Mouse (Mus musculus): ENCODE data around the gene Map4k3. TPM values are rescaled to one million over a fixed set of nuclear protein-coding genes. Genes with fewer than 3 reads are reported as not detected.

The Map4k3 gene
- polyA plus RNA-seq, 1 experiment, result 46.7 TPM

- Histone ChIP-seq H3K4me1 (ENCODE audit: control insufficient read depth, insufficient read depth, low read length) (peaks cover 6% of the 10 kb centered on the region), H3K27ac (ENCODE audit: insufficient read depth, low read length) (no peak overlapping the region), H3K4me3 (ENCODE audit: insufficient read depth, low read length) (no peak overlapping the region)
- TF ChIP-seq POLR2A (IDR thresholded peaks at IDR 0.05; ENCODE audit: extremely low read depth, insufficient read depth, low read length), result no peak
- no peak for TF ChIP-seq CTCF (IDR thresholded peaks at IDR 0.05; ENCODE audit: extremely low read depth, insufficient read depth, low read length)
Observed at GRCm38 (mm10) chr17:80693707-80694106, 34.6 kb downstream of the Map4k3 start.

GRCm38 (mm10) chr17:80692183-80692582 lies 36.1 kb downstream of the Map4k3 start:
- TF ChIP-seq CTCF (IDR thresholded peaks at IDR 0.05; ENCODE audit: extremely low read depth, insufficient read depth, low read length), result no peak
- TF ChIP-seq POLR2A (IDR thresholded peaks at IDR 0.05; ENCODE audit: extremely low read depth, insufficient read depth, low read length), result no peak
- peaks cover 4% of the 10 kb centered on the region for H3K4me1 ChIP-seq (ENCODE audit: control insufficient read depth, insufficient read depth, low read length)

GRCm38 (mm10) chr17:80688701-80689100 lies 39.6 kb downstream of the Map4k3 start:
- no peak overlapping the region for H3K27ac ChIP-seq (ENCODE audit: insufficient read depth, low read length)
- H3K4me1 ChIP-seq (ENCODE audit: control insufficient read depth, insufficient read depth, low read length), result peaks cover 1% of the 10 kb centered on the region
- TF ChIP-seq POLR2A (IDR thresholded peaks at IDR 0.05; ENCODE audit: extremely low read depth, insufficient read depth, low read length), result no peak
- no peak for TF ChIP-seq CTCF (IDR thresholded peaks at IDR 0.05; ENCODE audit: extremely low read depth, insufficient read depth, low read length)
- no peak overlapping the region for H3K4me3 ChIP-seq (ENCODE audit: insufficient read depth, low read length)

More at GRCm38 (mm10) chr17:80692183-80692582, 36.1 kb downstream of the Map4k3 start:
- no peak overlapping the region for H3K27ac ChIP-seq (ENCODE audit: insufficient read depth, low read length)
- H3K4me3 ChIP-seq (ENCODE audit: insufficient read depth, low read length), result no peak overlapping the region

GRCm38 (mm10) chr17:80686066-80686465 lies 42.2 kb downstream of the Map4k3 start:
- Histone ChIP-seq H3K27ac (ENCODE audit: insufficient read depth, low read length) (no peak overlapping the region), H3K4me3 (ENCODE audit: insufficient read depth, low read length) (no peak overlapping the region), H3K4me1 (ENCODE audit: control insufficient read depth, insufficient read depth, low read length) (no peaks in the 10 kb centered on the region; the same call in 1 of the 2 replicates)
- TF ChIP-seq CTCF (IDR thresholded peaks at IDR 0.05; ENCODE audit: extremely low read depth, insufficient read depth, low read length) (no peak), POLR2A (IDR thresholded peaks at IDR 0.05; ENCODE audit: extremely low read depth, insufficient read depth, low read length) (no peak)

DNA sequence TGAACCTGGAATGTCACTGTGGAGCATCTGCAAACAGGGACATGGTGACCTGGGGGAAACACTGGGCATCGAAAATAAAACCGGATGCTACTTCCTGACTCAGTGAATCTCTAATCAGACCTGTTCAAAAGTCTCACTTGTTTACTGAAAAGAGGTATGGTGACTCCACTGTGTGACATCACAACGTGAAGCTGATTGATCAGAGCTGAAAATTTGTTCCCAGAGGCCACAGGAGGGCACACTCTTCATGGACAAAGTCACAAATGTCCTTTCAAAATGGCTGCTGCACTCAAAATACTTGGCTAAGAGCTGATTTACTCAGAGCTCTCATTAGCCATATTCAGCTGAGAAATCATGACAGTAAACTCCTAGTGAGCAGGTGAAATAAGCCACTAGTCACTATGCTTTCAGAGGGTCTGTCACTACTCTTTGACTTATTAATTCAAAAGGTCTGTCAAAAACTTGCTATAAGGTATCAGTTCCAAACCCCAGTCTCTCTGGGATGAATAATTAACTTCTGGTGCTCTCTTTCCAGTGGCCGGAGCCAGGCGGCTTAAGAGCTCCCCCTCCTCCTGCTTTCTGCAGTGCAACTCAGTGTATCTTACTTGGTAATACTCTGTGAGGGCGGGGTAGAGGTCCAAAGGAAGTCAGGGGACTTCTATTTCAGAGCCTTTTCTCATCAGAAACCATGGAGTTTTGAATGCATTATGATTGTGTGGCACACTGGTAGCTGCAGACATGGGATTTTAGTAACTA lies 44.3 kb downstream of the Map4k3 start:
- Histone ChIP-seq H3K4me1 (ENCODE audit: control insufficient read depth, insufficient read depth, low read length) (no peaks in the 10 kb centered on the region; the same call in 1 of the 2 replicates), H3K27ac (ENCODE audit: insufficient read depth, low read length) (no peak overlapping the region), H3K4me3 (ENCODE audit: insufficient read depth, low read length) (no peak overlapping the region)
- TF ChIP-seq POLR2A (IDR thresholded peaks at IDR 0.05; ENCODE audit: extremely low read depth, insufficient read depth, low read length), result no peak
- peak; percentile 36; the same call in 1 of the 2 replicates for TF ChIP-seq CTCF (IDR thresholded peaks at IDR 0.05; ENCODE audit: extremely low read depth, insufficient read depth, low read length)

GRCm38 (mm10) chr17:80683041-80683440 lies 45.2 kb downstream of the Map4k3 start:
- no peak overlapping the region for H3K27ac ChIP-seq (ENCODE audit: insufficient read depth, low read length)
- TF ChIP-seq CTCF (IDR thresholded peaks at IDR 0.05; ENCODE audit: extremely low read depth, insufficient read depth, low read length), result no peak
- TF ChIP-seq POLR2A (IDR thresholded peaks at IDR 0.05; ENCODE audit: extremely low read depth, insufficient read depth, low read length), result no peak

DNA sequence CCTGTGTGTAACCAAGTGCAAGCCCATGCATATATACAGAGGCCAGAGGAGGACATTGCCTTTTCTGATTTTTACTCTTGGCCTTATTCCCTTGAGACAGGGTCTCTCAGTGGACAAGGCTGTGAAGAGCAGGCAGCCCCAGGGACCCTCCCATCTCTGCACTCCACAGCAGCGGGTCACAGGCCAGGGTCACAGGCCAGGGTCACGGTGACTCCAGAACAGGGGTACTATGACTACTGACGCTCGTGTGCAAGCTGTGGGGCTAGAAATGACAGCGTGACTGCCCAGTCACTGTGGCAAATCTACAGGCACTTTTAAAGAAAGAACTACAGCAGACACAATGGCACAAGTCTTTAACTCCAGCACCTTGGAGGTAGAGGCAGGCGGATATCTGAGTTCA lies 50.1 kb downstream of the Map4k3 start:
- Histone ChIP-seq H3K4me1 (ENCODE audit: control insufficient read depth, insufficient read depth, low read length) (peaks cover 3% of the 10 kb centered on the region; the same call in 1 of the 2 replicates), H3K27ac (ENCODE audit: insufficient read depth, low read length) (no peak overlapping the region), H3K4me3 (ENCODE audit: insufficient read depth, low read length) (no peak overlapping the region)
- no peak for TF ChIP-seq POLR2A (IDR thresholded peaks at IDR 0.05; ENCODE audit: extremely low read depth, insufficient read depth, low read length)
- no peak for TF ChIP-seq CTCF (IDR thresholded peaks at IDR 0.05; ENCODE audit: extremely low read depth, insufficient read depth, low read length)

More at GRCm38 (mm10) chr17:80683041-80683440, 45.2 kb downstream of the Map4k3 start:
- H3K4me3 ChIP-seq (ENCODE audit: insufficient read depth, low read length), result no peak overlapping the region
- no peaks in the 10 kb centered on the region; the same call in 1 of the 2 replicates for H3K4me1 ChIP-seq (ENCODE audit: control insufficient read depth, insufficient read depth, low read length)

- Histone ChIP-seq H3K4me1 (ENCODE audit: control insufficient read depth, insufficient read depth, low read length) (peaks cover 3% of the 10 kb centered on the region; the same call in 1 of the 2 replicates), H3K4me3 (ENCODE audit: insufficient read depth, low read length) (no peak overlapping the region), H3K27ac (ENCODE audit: insufficient read depth, low read length) (no peak overlapping the region)
- TF ChIP-seq POLR2A (IDR thresholded peaks at IDR 0.05; ENCODE audit: extremely low read depth, insufficient read depth, low read length) (no peak), CTCF (IDR thresholded peaks at IDR 0.05; ENCODE audit: extremely low read depth, insufficient read depth, low read length) (no peak)
Observed at GRCm38 (mm10) chr17:80676859-80677535, 51.3 kb downstream of the Map4k3 start.

GRCm38 (mm10) chr17:80676211-80676610 lies 52.1 kb downstream of the Map4k3 start:
- Histone ChIP-seq H3K4me1 (ENCODE audit: control insufficient read depth, insufficient read depth, low read length) (peaks cover 3% of the 10 kb centered on the region; the same call in 1 of the 2 replicates), H3K4me3 (ENCODE audit: insufficient read depth, low read length) (no peak overlapping the region), H3K27ac (ENCODE audit: insufficient read depth, low read length) (no peak overlapping the region)
- TF ChIP-seq POLR2A (IDR thresholded peaks at IDR 0.05; ENCODE audit: extremely low read depth, insufficient read depth, low read length) (no peak), CTCF (IDR thresholded peaks at IDR 0.05; ENCODE audit: extremely low read depth, insufficient read depth, low read length) (no peak)

Data from cortical plate, adult 2 months (tissue).